In the genomic region with DNA sequence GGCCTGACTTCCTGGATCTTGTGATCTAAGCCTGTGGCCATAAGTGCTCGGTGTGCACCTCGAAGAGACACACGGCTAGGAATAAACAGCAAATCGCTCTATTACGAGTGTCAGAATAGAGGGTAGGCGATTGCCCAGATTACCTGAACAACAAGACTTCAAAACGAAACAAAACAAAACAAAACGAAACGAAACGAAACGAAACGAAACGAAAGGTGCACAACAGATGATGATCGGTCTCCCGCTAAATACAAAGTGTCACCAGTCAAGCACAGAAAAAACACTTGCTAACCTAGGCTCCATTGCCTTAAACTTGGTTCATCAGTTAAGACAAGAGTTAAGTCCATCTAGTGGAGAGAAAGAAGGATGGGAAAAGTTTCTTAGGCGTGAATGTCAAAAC, we compare ENCODE assay signal across 7 mouse cellular contexts. TPM values are rescaled to one million over a fixed set of nuclear protein-coding genes. Genes with fewer than 3 reads are reported as not detected.
DNase-seq lines count a peak whose midpoint lies in the region; TF ChIP-seq lines count a peak whose summit lies in the region.
"Not testable (repeated sequence)": the region's sequence is repeated elsewhere in the genome, so short reads cannot be mapped to it uniquely, and the experiment has no call there.

No protein-coding gene starts in this region.

- H3K27me3 ChIP-seq in kidney, adult 2 months (replicated peaks; ENCODE audit: control insufficient read depth, insufficient read depth, low read length) = not testable (repeated sequence)

- not testable (repeated sequence) for H3K4me3 ChIP-seq in kidney, adult 2 months (ENCODE audit: insufficient read depth, low read depth, low read length)

- not testable (repeated sequence) for H3K36me3 ChIP-seq in kidney, adult 2 months (ENCODE audit: control insufficient read depth, insufficient read depth, low read length)

- not testable (repeated sequence) for H3K27ac ChIP-seq in kidney, adult 2 months (ENCODE audit: insufficient read depth, low read depth, low read length)

- WGBS in kidney, adult 2 months = 88% methylated on average over 14 of the region's 16 CpGs

- TF ChIP-seq POLR2A in kidney, adult 2 months (IDR thresholded peaks at IDR 0.05; ENCODE audit: low read depth, low read length) = not testable (repeated sequence)

- H3K4me1 ChIP-seq in kidney, adult 2 months (ENCODE audit: control insufficient read depth, insufficient read depth, low read length) = not testable (repeated sequence)

- DNase-seq in cerebellum, adult 9-10 months = peak; percentile 57
- peak; percentile 86 for DNase-seq in heart, adult 11 months
- peak; percentile 4 for DNase-seq in kidney, adult 2 months
- peak; percentile 13 for DNase-seq in kidney, postnatal 10 days
- peak; percentile 5 for DNase-seq in lung, postnatal 10 days
- DNase-seq in testis, postnatal 14 days (ENCODE audit: low spot score) = peak; percentile 3
- peak; percentile 6 for DNase-seq in thymus, postnatal 4 days

- TF ChIP-seq CTCF in kidney, adult 2 months (conservative IDR thresholded peaks at IDR 0.05; ENCODE audit: insufficient read depth, insufficient read length, low read depth, low read length) = not testable (repeated sequence)

RNA-seq across cellular contexts. Expression of a gene that starts 53.8 kb away (rescaled TPM):
- polyA plus RNA-seq in kidney, adult 2 months (2012; rRNA removed) = 38.9 and 44.0 TPM in 2 replicates

Comparison
In these comparisons a context has a peak if more than half of its experiments do, and no peak if none do; other contexts are left out.
1. DNase-seq: peak in every context shown above with its lines; median percentile 86 in heart, adult 11 months; 57 in cerebellum, adult 9-10 months; 13 in kidney, postnatal 10 days; 6 in thymus, postnatal 4 days; 5 in lung, postnatal 10 days; 4 in kidney, adult 2 months; 3 in testis, postnatal 14 days.